Mouse (Mus musculus) C2C12 (cell line): ENCODE results near the gene Anks1b. TPM values are rescaled to one million over a fixed set of nuclear protein-coding genes. Genes with fewer than 3 reads are reported as not detected.

Source experiments
- H3K27me3 ChIP-seq: one replicate; pipeline ENCODE4 v1.6.1; 2011; ENCODE audit not compliant: control insufficient read depth, insufficient read depth, insufficient read length
- H3K36me3 ChIP-seq: one replicate; pipeline ENCODE4 v1.6.1; 2011; ENCODE audit not compliant: control insufficient read depth, insufficient read depth
- H3K4me3 ChIP-seq: one replicate; pipeline ENCODE4 v1.5.1; 2011; ENCODE audit warnings: mild to moderate bottlenecking, control low read depth; ENCODE audit not compliant: poor library complexity, insufficient read depth, severe bottlenecking
- H3K79me2 ChIP-seq: one replicate; pipeline ENCODE4 v1.6.1; 2011; ENCODE audit not compliant: control insufficient read depth, insufficient read depth
- H3K79me3 ChIP-seq: one replicate; pipeline ENCODE4 v1.6.1; 2011; ENCODE audit warnings: low read depth, control low read depth
- H3ac ChIP-seq: one replicate; pipeline ENCODE3; 2011; ENCODE audit warnings: low read depth; ENCODE audit not compliant: control insufficient read depth, insufficient read length
- CEBPB ChIP-seq: IDR thresholded peaks from one replicate; pipeline ENCODE4 v1.6.1; 2011; ENCODE audit warnings: low read depth, mild to moderate bottlenecking, control low read depth, moderate library complexity
- CTCF ChIP-seq: IDR thresholded peaks from one replicate; pipeline ENCODE4 v1.5.1; 2011; ENCODE audit not compliant: control insufficient read depth, insufficient read depth, insufficient read length
- FOSL1 ChIP-seq: IDR thresholded peaks from one replicate; pipeline ENCODE4 v1.8.0; 2011; ENCODE audit warnings: mild to moderate bottlenecking, low read length; ENCODE audit not compliant: poor library complexity, insufficient read depth, severe bottlenecking
- MAX ChIP-seq: IDR thresholded peaks from one replicate; pipeline ENCODE4 v1.6.1; 2011; ENCODE audit warnings: mild to moderate bottlenecking, control low read depth
- MYOD1 ChIP-seq: IDR thresholded peaks from one replicate; pipeline ENCODE4 v1.6.1; 2011; ENCODE audit warnings: low read depth; ENCODE audit not compliant: control insufficient read depth, insufficient read length
- MYOG ChIP-seq: IDR thresholded peaks from one replicate; pipeline ENCODE4 v1.6.1; 2011; ENCODE audit not compliant: control insufficient read depth, insufficient read length; ENCODE audit errors: extremely low read depth
- USF1 ChIP-seq: IDR thresholded peaks from one replicate; pipeline ENCODE4 v1.6.1; 2011; ENCODE audit warnings: low read depth, mild to moderate bottlenecking, control low read depth, moderate library complexity
- polyA plus RNA-seq: library from polyadenylated mRNA; unstranded; fragments of >200 nt; fragmentation: generic; extraction: Trizol; gene quantifications from one replicate; pipeline ENCODE4 v1.2.1, GENCODE M21; 2012; ENCODE audit warnings: missing spikeins

Anks1b gene
- polyA plus RNA-seq, 1 experiment = 0.27 TPM

DNA sequence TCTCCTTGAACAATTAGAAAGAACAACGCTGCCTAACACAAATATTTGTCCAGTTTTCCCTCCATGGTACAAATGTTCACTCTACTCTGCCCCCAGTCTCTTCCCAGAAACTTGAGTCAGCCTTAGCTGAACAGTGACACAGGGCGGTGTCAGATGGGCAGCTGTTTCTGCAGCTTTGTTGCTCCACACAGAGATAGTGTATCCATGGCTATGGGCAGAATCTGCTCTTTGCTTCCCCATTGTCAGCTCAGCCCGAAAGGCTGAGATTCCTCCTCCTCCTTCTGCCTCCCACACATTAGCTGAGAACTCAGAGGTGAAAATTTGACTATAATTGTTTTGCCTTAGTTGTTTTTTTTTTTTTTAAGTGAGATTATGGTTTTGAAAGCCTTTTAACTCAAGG, 1024.6 kb downstream of the Anks1b start:
- Histone ChIP-seq H3K27me3 (peaks cover 14% of the 10 kb centered on the region), H3K36me3 (no peaks in the 10 kb centered on the region), H3K79me3 (no peaks in the 10 kb centered on the region), H3K4me3 (no peak overlapping the region), H3ac (no peak overlapping the region), H3K79me2 (no peaks in the 10 kb centered on the region)
- no peak for TF ChIP-seq USF1
- peak; percentile 11 for TF ChIP-seq MYOD1

DNA sequence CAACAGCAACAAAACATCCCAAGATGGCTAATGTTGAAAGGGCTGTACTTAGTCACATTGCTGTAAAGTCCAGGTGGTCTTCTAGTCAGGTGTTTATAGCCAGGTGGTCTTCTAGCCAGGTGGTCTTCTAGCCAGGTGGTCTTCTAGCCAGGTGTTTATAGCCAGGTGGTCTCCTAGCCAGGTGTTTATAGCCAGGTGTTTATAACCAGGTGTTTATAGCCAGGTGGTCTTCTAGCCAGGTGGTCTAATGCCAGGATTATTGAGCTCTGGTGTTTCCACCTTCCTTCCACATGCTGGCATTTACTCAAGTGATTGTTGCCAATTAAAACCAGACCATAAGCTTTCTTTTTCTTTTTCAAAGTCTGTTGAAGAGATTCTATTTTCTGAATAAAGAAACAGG, 1030.9 kb downstream of the Anks1b start:
- no peak overlapping the region for H3K4me3 ChIP-seq
- H3K36me3 ChIP-seq = no peaks in the 10 kb centered on the region
- H3K79me2 ChIP-seq = no peaks in the 10 kb centered on the region
- TF ChIP-seq MYOG = no peak
- TF ChIP-seq MAX = no peak
- no peak for TF ChIP-seq USF1
- TF ChIP-seq CEBPB = no peak
- no peak for TF ChIP-seq FOSL1
- TF ChIP-seq MYOD1 = no peak
- no peak for TF ChIP-seq CTCF
- no peaks in the 10 kb centered on the region for H3K79me3 ChIP-seq
- H3ac ChIP-seq = no peak overlapping the region
- peaks cover 23% of the 10 kb centered on the region for H3K27me3 ChIP-seq

DNA sequence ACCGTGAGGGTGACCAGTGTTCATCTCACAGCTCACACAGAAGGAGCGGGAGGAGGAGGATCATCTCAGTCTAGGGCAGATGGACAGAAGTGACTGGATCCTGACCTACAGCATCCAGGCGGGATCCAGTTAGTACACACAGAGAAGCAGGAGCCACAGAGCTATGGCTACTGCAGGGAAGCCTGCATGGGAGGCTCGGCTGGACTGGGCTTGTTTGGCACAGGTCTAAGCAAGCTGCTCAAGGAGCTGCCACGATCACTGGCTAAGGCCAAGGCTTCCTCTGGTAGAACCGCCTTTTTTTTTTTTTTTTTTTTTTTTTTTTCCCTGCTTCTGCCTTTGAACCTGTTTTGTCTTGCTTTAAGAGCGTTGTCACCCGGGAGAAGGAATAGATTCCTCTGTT, 1034.1 kb downstream of the Anks1b start:
- Histone ChIP-seq H3ac (no peak overlapping the region), H3K4me3 (no peak overlapping the region), H3K79me2 (no peaks in the 10 kb centered on the region), H3K36me3 (no peaks in the 10 kb centered on the region), H3K79me3 (no peaks in the 10 kb centered on the region), H3K27me3 (peaks cover 20% of the 10 kb centered on the region)
- TF ChIP-seq FOSL1 (no peak), MYOG (no peak), CEBPB (no peak), MYOD1 (no peak), CTCF (no peak)

DNA sequence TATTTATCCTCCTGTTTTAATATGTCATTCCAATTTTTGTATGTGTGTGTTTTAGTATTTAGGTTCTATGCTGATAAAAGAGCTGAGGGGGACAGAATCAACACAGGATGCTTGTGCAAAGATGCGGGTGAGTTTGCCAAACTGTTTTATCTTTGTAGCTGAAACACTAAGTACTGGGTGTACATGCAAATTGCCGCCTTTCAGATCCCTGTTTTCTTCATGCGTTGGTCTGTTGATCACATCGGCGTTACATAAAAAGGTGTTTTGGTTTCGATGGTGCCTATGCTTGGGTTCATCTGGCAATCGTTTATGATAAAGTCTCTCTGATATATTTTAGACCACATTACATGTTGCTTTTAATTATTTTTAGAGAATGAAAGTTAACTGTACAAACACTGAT, 1050.2 kb downstream of the Anks1b start:
- no peak overlapping the region for H3K4me3 ChIP-seq
- TF ChIP-seq CEBPB = no peak
- TF ChIP-seq MYOG = no peak
- no peak for TF ChIP-seq USF1
- TF ChIP-seq CTCF = no peak
- TF ChIP-seq MAX = no peak
- no peak for TF ChIP-seq MYOD1
- no peak for TF ChIP-seq FOSL1
- H3K36me3 ChIP-seq = no peaks in the 10 kb centered on the region
- no peaks in the 10 kb centered on the region for H3K79me2 ChIP-seq
- H3ac ChIP-seq = no peak overlapping the region
- peaks cover 11% of the 10 kb centered on the region for H3K27me3 ChIP-seq
- H3K79me3 ChIP-seq = no peaks in the 10 kb centered on the region

DNA sequence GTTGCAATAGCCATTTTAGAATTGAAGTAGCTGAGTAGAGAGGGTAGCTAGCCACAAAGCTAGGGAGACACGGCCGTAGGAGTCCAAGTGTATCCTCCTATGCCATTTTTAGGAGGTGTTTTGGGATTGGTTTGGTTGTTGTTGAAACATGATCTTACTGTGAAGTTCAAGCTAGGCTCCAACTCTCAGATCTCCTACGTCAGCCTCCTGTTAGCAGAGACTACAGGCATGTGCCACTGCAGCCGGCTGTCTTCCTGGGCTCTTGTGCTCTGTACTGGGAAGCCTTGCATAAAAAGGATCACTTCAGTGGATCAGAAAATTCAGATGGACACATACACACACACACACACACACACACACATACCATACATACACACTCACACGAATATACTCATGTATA, 1059.8 kb downstream of the Anks1b start:
- Histone ChIP-seq H3K27me3 (peaks cover 10% of the 10 kb centered on the region), H3K4me3 (no peak overlapping the region), H3K79me2 (no peaks in the 10 kb centered on the region), H3K79me3 (no peaks in the 10 kb centered on the region), H3K36me3 (no peaks in the 10 kb centered on the region), H3ac (no peak overlapping the region)
- TF ChIP-seq USF1 (no peak), MYOG (no peak)

DNA sequence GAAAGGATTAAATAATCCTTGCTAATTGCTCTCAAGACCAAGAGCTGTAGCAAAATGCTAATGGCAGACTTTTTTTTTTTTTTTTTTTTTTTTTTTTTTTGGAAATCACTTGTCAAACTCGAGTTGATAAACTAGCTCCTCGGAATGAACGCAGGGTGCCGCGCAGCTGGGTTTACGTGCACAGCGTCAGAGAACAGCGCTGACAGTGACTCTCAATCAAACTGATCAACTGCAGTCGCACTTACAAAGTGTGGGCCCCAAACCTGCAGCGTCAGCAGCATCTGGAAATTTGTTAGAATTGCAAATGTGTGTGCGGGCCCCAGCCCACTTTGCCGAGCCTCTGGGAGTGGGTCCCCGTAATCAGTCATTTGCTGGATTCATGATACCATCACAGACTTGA, 1061.4 kb downstream of the Anks1b start:
- no peak overlapping the region for H3K4me3 ChIP-seq
- H3K79me3 ChIP-seq = no peaks in the 10 kb centered on the region
- TF ChIP-seq CTCF (no peak), FOSL1 (no peak), USF1 (no peak), CEBPB (no peak), MYOG (no peak), MYOD1 (no peak), MAX (no peak)
- H3K27me3 ChIP-seq = peaks cover 11% of the 10 kb centered on the region
- H3K36me3 ChIP-seq = no peaks in the 10 kb centered on the region
- H3K79me2 ChIP-seq = no peaks in the 10 kb centered on the region
- H3ac ChIP-seq = no peak overlapping the region
